Mouse (Mus musculus): ENCODE measurements around the gene 4930523C07Rik. TPM values are rescaled to one million over a fixed set of nuclear protein-coding genes. Genes with fewer than 3 reads are reported as not detected.

The 4930523C07Rik gene
- total and polyA plus RNA-seq, 3 experiments = 0.33 to 15.9 TPM; not detected in 1

DNA sequence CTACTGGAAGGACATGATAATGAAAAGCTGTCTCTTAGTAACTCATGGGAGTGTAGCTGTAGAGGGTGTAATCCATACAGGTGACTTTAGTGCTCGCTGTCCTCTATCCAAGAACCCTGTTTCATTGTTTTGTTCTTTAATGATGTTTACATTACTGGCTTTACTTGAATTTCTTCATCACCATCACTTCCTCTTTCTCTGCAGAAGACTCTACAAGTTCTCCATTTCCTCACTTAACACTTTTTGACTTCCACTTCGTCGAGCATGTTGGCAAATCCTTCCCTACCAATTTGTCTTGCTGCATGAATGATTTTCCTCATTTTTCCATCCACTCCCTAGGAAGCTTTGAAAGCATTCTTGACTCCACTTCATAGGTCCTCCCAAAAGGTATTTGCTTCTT, 31.1 kb upstream of the 4930523C07Rik start:
- TF ChIP-seq POLR2AphosphoS5 (IDR thresholded peaks at IDR 0.05; ENCODE audit: insufficient replicate concordance, low read depth, low read length) (no peak), GATA2 (IDR thresholded peaks at IDR 0.05; ENCODE audit: borderline replicate concordance, low read depth, low read length) (no peak), CTCF (IDR thresholded peaks at IDR 0.05; ENCODE audit: low read depth, low read length) (no peak), GATA1 (IDR thresholded peaks at IDR 0.05; ENCODE audit: borderline replicate concordance, low read length) (no peak), TAL1 (conservative IDR thresholded peaks at IDR 0.05; ENCODE audit: low read depth, low read length) (no peak)
- no peaks in the 10 kb centered on the region for H3K9me3 ChIP-seq (replicated peaks)
- DNase-seq (ENCODE audit: low spot score) = no peak
- H3K4me1 ChIP-seq (ENCODE audit: insufficient read depth, low read depth, low read length) = no peaks in the 10 kb centered on the region
- H3K36me3 ChIP-seq (replicated peaks) = no peaks in the 10 kb centered on the region
- ATAC-seq (ENCODE audit: extremely low read depth, insufficient number of reproducible peaks, low FRiP score, poor library complexity, severe bottlenecking) = no peak
- H3K4me3 ChIP-seq (ENCODE audit: low read depth, low read length) = no peak overlapping the region
- peaks cover 7% of the 10 kb centered on the region; the same call in 1 of the 2 replicates for H3K27me3 ChIP-seq (ENCODE audit: insufficient read depth, low read length)

DNA sequence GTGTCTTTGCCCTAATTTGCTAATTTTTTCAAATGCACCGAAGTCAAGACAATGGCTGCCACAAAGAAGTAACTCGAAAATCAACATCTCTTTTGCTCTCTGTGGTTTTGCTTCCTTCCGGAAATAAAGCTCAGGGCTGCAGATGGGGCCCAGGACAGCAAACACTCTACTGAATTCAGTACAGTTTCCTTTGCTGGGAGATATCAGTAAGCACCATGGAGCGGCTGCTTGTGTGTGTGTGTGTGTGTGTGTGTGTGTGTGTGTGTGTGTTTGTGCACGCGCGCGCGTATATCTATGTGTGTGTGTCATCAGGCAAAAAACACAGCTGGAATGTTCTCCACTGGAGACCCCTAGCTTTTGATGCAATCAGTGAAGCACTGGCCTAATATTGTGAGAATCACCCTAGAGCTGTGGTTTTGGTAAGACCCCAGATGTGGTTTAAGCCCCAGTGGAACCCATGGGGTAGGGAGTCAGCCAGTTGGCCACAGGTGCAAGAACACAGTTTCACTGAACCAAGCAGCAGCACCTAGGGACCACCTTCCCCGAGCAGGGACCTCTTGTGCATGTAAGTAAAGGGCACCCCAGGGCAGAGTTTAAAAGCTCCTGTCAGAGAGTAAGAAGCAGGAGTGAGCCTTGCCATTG, 19.7 kb upstream of the 4930523C07Rik start:
- no peaks in the 10 kb centered on the region for H3K36me3 ChIP-seq (replicated peaks)
- ATAC-seq (ENCODE audit: extremely low read depth, insufficient number of reproducible peaks, low FRiP score, poor library complexity, severe bottlenecking) = no peak
- no peaks in the 10 kb centered on the region for H3K9me3 ChIP-seq (replicated peaks)
- H3K4me3 ChIP-seq (ENCODE audit: low read depth, low read length) = no peak overlapping the region
- H3K4me1 ChIP-seq (ENCODE audit: insufficient read depth, low read depth, low read length) = peaks cover 4% of the 10 kb centered on the region; the same call in 1 of the 2 replicates
- H3K27me3 ChIP-seq (ENCODE audit: insufficient read depth, low read length) = peaks cover 6% of the 10 kb centered on the region; the same call in 1 of the 2 replicates
- TF ChIP-seq GATA1 (IDR thresholded peaks at IDR 0.05; ENCODE audit: borderline replicate concordance, low read length) = no peak
- no peak for TF ChIP-seq CTCF (IDR thresholded peaks at IDR 0.05; ENCODE audit: low read depth, low read length)
- TF ChIP-seq POLR2AphosphoS5 (IDR thresholded peaks at IDR 0.05; ENCODE audit: insufficient replicate concordance, low read depth, low read length) = no peak
- TF ChIP-seq GATA2 (IDR thresholded peaks at IDR 0.05; ENCODE audit: borderline replicate concordance, low read depth, low read length) = no peak
- TF ChIP-seq TAL1 (conservative IDR thresholded peaks at IDR 0.05; ENCODE audit: low read depth, low read length) = no peak
- no peak for DNase-seq (ENCODE audit: low spot score)

DNA sequence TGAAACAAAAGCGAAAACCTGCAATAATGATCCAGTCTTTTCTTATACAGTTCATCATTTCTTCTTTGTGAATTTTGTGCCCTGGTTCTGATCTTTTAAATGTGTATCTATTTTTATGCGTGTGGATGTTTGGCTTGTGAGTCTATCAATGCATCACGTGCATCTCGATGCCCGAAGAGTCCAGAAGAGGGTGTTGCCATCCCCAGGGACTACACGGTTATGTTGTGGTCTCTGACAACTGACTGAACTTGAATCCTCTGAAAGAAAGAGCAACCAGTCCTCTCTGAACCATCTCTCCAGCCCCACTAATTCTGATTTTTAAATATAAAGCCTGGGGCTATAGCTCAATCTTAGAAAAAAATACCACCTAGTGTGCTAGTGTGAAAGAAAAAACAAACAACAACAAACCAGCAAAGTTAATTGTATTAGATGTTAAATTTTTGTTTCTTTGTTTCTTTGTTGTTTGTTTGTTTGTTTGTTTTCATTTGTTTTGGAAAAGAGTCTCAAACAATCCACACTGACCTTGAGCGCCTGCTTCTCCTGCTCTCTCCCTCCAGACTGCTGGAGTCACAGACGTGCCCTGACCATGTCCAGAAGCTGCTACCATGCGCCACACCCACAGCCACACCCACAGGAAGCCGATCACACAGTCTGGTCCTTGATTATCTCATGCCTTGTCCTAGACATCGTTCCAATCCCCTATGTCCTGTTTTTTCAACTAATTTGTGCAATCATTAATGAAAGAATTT, 18.9 kb upstream of the 4930523C07Rik start:
- Histone ChIP-seq H3K4me3 (ENCODE audit: low read depth, low read length) (no peak overlapping the region), H3K27me3 (ENCODE audit: insufficient read depth, low read length) (peaks cover 6% of the 10 kb centered on the region; the same call in 1 of the 2 replicates), H3K4me1 (ENCODE audit: insufficient read depth, low read depth, low read length) (peaks cover 4% of the 10 kb centered on the region; the same call in 1 of the 2 replicates), H3K36me3 (replicated peaks) (no peaks in the 10 kb centered on the region), H3K9me3 (replicated peaks) (no peaks in the 10 kb centered on the region)
- ATAC-seq (ENCODE audit: extremely low read depth, insufficient number of reproducible peaks, low FRiP score, poor library complexity, severe bottlenecking) = no peak
- DNase-seq (ENCODE audit: low spot score) = no peak
- no peak for TF ChIP-seq GATA1 (IDR thresholded peaks at IDR 0.05; ENCODE audit: borderline replicate concordance, low read length)
- TF ChIP-seq CTCF (IDR thresholded peaks at IDR 0.05; ENCODE audit: low read depth, low read length) = no peak
- TF ChIP-seq POLR2AphosphoS5 (IDR thresholded peaks at IDR 0.05; ENCODE audit: insufficient replicate concordance, low read depth, low read length) = no peak
- TF ChIP-seq TAL1 (conservative IDR thresholded peaks at IDR 0.05; ENCODE audit: low read depth, low read length) = no peak
- TF ChIP-seq GATA2 (IDR thresholded peaks at IDR 0.05; ENCODE audit: borderline replicate concordance, low read depth, low read length) = no peak

DNA sequence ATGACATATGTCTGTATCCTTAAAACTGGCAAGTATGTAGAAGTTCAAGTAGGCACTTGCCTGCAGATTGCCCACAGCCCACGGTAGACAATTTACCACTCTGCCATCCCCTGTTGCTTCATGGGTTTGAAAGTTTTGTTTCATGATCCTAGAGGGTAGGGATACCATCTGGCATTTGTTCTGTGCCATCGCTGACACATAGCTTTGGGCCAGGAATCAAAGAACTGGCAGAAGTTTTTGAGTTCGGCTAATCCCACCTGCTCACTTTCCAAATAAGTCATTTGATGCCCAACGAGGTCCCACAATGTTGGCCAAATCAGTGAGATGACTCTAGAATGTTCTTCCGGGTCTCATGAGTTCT, 18.3 kb upstream of the 4930523C07Rik start:
- peaks cover 4% of the 10 kb centered on the region; the same call in 1 of the 2 replicates for H3K4me1 ChIP-seq (ENCODE audit: insufficient read depth, low read depth, low read length)
- H3K36me3 ChIP-seq (replicated peaks) = no peaks in the 10 kb centered on the region
- H3K27me3 ChIP-seq (ENCODE audit: insufficient read depth, low read length) = peaks cover 6% of the 10 kb centered on the region; the same call in 1 of the 2 replicates
- no peak for DNase-seq (ENCODE audit: low spot score)
- ATAC-seq (ENCODE audit: extremely low read depth, insufficient number of reproducible peaks, low FRiP score, poor library complexity, severe bottlenecking) = no peak
- TF ChIP-seq GATA1 (IDR thresholded peaks at IDR 0.05; ENCODE audit: borderline replicate concordance, low read length) (no peak), GATA2 (IDR thresholded peaks at IDR 0.05; ENCODE audit: borderline replicate concordance, low read depth, low read length) (no peak), POLR2AphosphoS5 (IDR thresholded peaks at IDR 0.05; ENCODE audit: insufficient replicate concordance, low read depth, low read length) (no peak), TAL1 (conservative IDR thresholded peaks at IDR 0.05; ENCODE audit: low read depth, low read length) (no peak), CTCF (IDR thresholded peaks at IDR 0.05; ENCODE audit: low read depth, low read length) (no peak)
- H3K4me3 ChIP-seq (ENCODE audit: low read depth, low read length) = no peak overlapping the region
- H3K9me3 ChIP-seq (replicated peaks) = no peaks in the 10 kb centered on the region

DNA sequence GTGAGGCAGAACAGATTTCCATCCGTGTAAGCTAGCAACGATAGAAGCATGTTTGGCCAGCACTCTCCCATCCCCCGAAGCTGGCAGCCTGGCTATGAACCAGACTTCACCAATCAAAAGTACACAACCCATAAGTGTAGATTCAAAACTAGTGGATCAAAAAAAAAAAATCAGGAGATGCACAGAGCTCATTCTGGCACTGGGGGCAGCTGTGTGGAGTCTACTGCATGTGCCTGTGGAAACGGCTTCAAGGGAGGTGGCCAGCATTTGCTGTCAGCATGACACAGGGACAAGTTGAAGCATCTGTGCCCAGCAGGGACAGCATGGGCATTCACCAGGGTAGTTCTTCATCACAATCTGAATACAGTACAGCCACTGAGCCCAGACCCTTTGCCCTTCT, 16.2 kb upstream of the 4930523C07Rik start:
- Histone ChIP-seq H3K36me3 (replicated peaks) (no peaks in the 10 kb centered on the region), H3K27me3 (ENCODE audit: insufficient read depth, low read length) (peaks cover 6% of the 10 kb centered on the region; the same call in 1 of the 2 replicates), H3K9me3 (replicated peaks) (no peaks in the 10 kb centered on the region), H3K4me1 (ENCODE audit: insufficient read depth, low read depth, low read length) (peaks cover 4% of the 10 kb centered on the region; the same call in 1 of the 2 replicates), H3K4me3 (ENCODE audit: low read depth, low read length) (no peak overlapping the region)
- no peak for ATAC-seq (ENCODE audit: extremely low read depth, insufficient number of reproducible peaks, low FRiP score, poor library complexity, severe bottlenecking)
- TF ChIP-seq CTCF (IDR thresholded peaks at IDR 0.05; ENCODE audit: low read depth, low read length) = no peak
- no peak for TF ChIP-seq TAL1 (conservative IDR thresholded peaks at IDR 0.05; ENCODE audit: low read depth, low read length)
- TF ChIP-seq GATA2 (IDR thresholded peaks at IDR 0.05; ENCODE audit: borderline replicate concordance, low read depth, low read length) = no peak
- no peak for TF ChIP-seq POLR2AphosphoS5 (IDR thresholded peaks at IDR 0.05; ENCODE audit: insufficient replicate concordance, low read depth, low read length)
- DNase-seq (ENCODE audit: low spot score) = no peak

DNA sequence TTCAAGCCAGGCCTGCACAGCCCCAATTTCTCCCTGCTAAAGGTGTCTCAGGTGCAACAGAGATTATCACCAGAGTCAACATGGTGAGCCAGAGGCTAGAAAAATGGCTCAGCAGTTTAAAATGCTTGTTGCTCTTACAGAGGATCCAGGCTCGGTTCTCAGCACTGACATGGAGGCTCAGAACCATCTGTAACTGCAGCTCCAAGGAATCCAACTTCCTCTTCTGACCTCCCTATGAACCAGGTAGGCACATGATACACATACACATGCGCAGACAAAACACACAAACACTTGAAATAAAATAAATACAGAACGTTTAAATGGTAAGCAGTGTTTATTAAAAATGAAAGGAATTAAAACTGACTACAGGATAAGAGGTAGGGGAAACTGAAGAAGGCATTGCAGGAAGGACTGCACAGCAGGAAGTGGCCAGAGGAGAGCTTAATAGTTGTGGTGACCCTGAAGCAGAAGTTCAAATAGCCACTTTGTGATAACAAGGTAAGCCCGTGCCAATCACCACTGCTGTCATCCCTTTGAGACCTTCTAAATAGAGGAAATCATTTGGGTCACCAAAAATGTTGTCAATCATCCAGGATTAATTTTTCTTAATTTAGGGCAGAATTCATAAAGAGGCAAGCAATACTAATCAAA, 10.1 kb upstream of the 4930523C07Rik start:
- ATAC-seq (ENCODE audit: extremely low read depth, insufficient number of reproducible peaks, low FRiP score, poor library complexity, severe bottlenecking) = no peak
- Histone ChIP-seq H3K4me3 (ENCODE audit: low read depth, low read length) (no peak overlapping the region), H3K27me3 (ENCODE audit: insufficient read depth, low read length) (peaks cover 3% of the 10 kb centered on the region; the same call in 1 of the 2 replicates), H3K36me3 (replicated peaks) (no peaks in the 10 kb centered on the region), H3K4me1 (ENCODE audit: insufficient read depth, low read depth, low read length) (no peaks in the 10 kb centered on the region), H3K9me3 (replicated peaks) (no peaks in the 10 kb centered on the region)
- no peak for DNase-seq (ENCODE audit: low spot score)
- TF ChIP-seq TAL1 (conservative IDR thresholded peaks at IDR 0.05; ENCODE audit: low read depth, low read length) (no peak), GATA2 (IDR thresholded peaks at IDR 0.05; ENCODE audit: borderline replicate concordance, low read depth, low read length) (no peak), CTCF (IDR thresholded peaks at IDR 0.05; ENCODE audit: low read depth, low read length) (no peak), POLR2AphosphoS5 (IDR thresholded peaks at IDR 0.05; ENCODE audit: insufficient replicate concordance, low read depth, low read length) (no peak), GATA1 (IDR thresholded peaks at IDR 0.05; ENCODE audit: borderline replicate concordance, low read length) (no peak)
